Mouse (Mus musculus): ENCODE results near the gene 4931428L18Rik.
"Not testable (repeated sequence)": the region's sequence is repeated elsewhere in the genome, so short reads cannot be mapped to it uniquely, and the experiment has no call there.

GRCm38 (mm10) chr1:30977239-30977638, 245.2 kb downstream of the 4931428L18Rik start:
- TF ChIP-seq HCFC1 (IDR thresholded peaks at IDR 0.05; ENCODE audit: borderline replicate concordance, insufficient read depth, low read length); CHD2 (IDR thresholded peaks at IDR 0.05; ENCODE audit: low read depth, low read length); ZNF384 (IDR thresholded peaks at IDR 0.05; ENCODE audit: low read depth, low read length); MAFK (IDR thresholded peaks at IDR 0.05; ENCODE audit: insufficient read depth, low read depth, low read length): not testable (repeated sequence)

Data from ES-E14 (cell line).